Mouse (Mus musculus) inflammation-experienced regulatory T-cells (primary cell): ENCODE results near the gene Tnfaip8l3. TPM values are rescaled to one million over a fixed set of nuclear protein-coding genes. Genes with fewer than 3 reads are reported as not detected.

ENCODE experiments used
- polyA plus RNA-seq, 2 experiments: library from polyadenylated mRNA; unstranded; fragments of 100-300 nt; shearing (Covaris generic); gene quantifications; one replicate each; pipeline ENCODE4 v1.2.1; 2017

Gene Tnfaip8l3
- not detected for polyA plus RNA-seq

GRCm38 (mm10) chr9:54068032-54068649 is at the start of gene Tnfaip8l3:
Gene Tnfaip8l3 (minus strand): TSS chr9:54068388.

GRCm38 (mm10) chr9:53975122-53975518 is 93.1 kb downstream of the Tnfaip8l3 start, which contains the start of gene Elmod1:
Gene Elmod1 (minus strand): TSS chr9:53975301.

Other genes with a start within 250 kb of the Tnfaip8l3 start
- gene Sln, start 218.2 kb downstream of the Tnfaip8l3 start, polyA plus RNA-seq: not detected
- under 1 TPM; 0.45 to 0.71 TPM for gene Elmod1, start 93.1 kb downstream of the Tnfaip8l3 start, polyA plus RNA-seq
- not detected for gene Cyp19a1, start 199.7 kb upstream of the Tnfaip8l3 start, polyA plus RNA-seq
- gene Gldn, start 218.1 kb upstream of the Tnfaip8l3 start, polyA plus RNA-seq: under 1 TPM in 1 of 2 experiments, not detected in 1; 0.29 TPM